9 mouse cellular contexts compared by ENCODE assay signal in the genomic region with DNA sequence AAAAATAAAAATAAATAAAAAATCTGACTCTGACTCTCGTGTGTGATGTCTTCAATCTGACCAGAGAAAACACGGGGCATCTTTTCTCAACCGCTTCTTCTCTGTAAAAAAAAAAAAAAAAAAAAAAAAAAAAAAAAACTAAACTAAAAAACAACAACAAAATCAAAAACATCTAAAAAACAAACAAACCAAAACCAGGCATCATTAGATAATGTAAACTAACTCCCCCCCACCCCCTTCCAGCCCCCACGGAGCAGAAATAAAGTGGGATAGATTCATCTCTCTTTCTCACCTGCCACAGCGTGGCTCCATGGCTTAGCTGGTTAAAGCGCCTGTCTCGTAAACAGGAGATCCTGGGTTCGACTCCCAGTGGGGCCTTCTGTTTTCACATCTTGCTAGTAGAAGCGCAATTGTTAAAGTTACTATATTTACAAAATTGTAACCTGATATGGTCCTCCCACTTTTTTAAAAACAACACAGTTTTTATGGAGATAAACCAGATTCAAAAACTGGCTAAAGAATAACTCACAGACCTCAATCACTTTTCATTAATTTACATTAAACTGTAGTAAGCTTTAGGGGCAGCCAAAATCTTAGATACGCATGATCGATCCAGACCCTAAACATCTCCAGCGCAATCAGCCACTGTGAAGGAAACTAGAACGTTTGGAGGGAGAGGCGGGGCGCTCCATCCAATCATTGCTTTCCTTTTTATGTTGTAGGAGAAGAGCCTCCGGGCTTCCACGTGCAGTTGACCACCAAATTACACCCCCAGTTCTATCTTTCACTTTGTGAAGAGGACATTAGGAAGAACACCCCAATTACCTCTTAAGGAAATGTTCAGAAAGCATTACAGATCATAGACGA. TPM values are rescaled to one million over a fixed set of nuclear protein-coding genes. Genes with fewer than 3 reads are reported as not detected.
A peak's percentile ranks its signal among the peaks of the same experiment; 100 is the strongest.
DNase-seq lines count a peak whose midpoint lies in the region; ATAC-seq and TF ChIP-seq lines count a peak whose summit lies in the region.
"Had no signal": no experiment of that assay in that cellular context is flagged by ENCODE, and none has a peak within 500 bp of the region (broad histone marks: within the 10 kb centered on the region; RNA-seq: fewer than 3 reads in every experiment).

No protein-coding gene starts in this region.

- no peak overlapping the region for H3K27ac ChIP-seq in kidney, postnatal 0 days
- H3K27ac ChIP-seq in forebrain, embryonic 15.5 days (replicated peaks) = no peak overlapping the region
- no peak overlapping the region for H3K27ac ChIP-seq in midbrain, embryonic 13.5 days

- no peak for TF ChIP-seq CTCF in kidney, postnatal 0 days (IDR thresholded peaks at IDR 0.05; ENCODE audit: low read depth)

- peak overlapping the region; percentile 49 for H3K4me2 ChIP-seq in kidney, postnatal 0 days (ENCODE audit: low read length)
- H3K4me2 ChIP-seq in forebrain, embryonic 15.5 days (replicated peaks) = peak overlapping the region; percentile 41
- H3K4me2 ChIP-seq in midbrain, embryonic 13.5 days (replicated peaks) = peak overlapping the region; percentile 47

- 17% methylated on average over 18 of the region's 18 CpGs for WGBS in kidney, postnatal 0 days
- WGBS in forebrain, embryonic 15.5 days = 12% methylated on average over 18 of the region's 18 CpGs
- WGBS in midbrain, embryonic 13.5 days = 12% methylated on average over 18 of the region's 18 CpGs

- H3K9ac ChIP-seq in kidney, postnatal 0 days (ENCODE audit: low read depth, low read length) = no peak overlapping the region
- no peak overlapping the region for H3K9ac ChIP-seq in forebrain, embryonic 15.5 days (replicated peaks)
- H3K9ac ChIP-seq in midbrain, embryonic 13.5 days (replicated peaks) = no peak overlapping the region

- peak overlapping the region; percentile 13; the same call in 1 of the 2 replicates for H3K4me3 ChIP-seq in kidney, postnatal 0 days (replicated peaks; ENCODE audit: low read depth, low read length)
- peak overlapping the region; percentile 28 for H3K4me3 ChIP-seq in forebrain, embryonic 15.5 days
- peak overlapping the region; percentile 28 for H3K4me3 ChIP-seq in midbrain, embryonic 13.5 days (replicated peaks)

- DNase-seq in kidney, postnatal 0 days (ENCODE audit: low spot score) = peak; percentile 24
- no peak for DNase-seq in kidney, adult 11 months
- peak; percentile 21 for DNase-seq in c-Kit-positive CD71-positive TER-119-positive erythroid progenitor cells, embryonic 14.5 days (ENCODE audit: low spot score)
- peak; percentile 58 to 66 for DNase-seq in layer of hippocampus, postnatal 14 days (ENCODE audit: low spot score in 2 of 2)
- DNase-seq in urinary bladder, adult 18-20 months (ENCODE audit: low spot score in 2 of 2) = no peak
- DNase-seq in lung, postnatal 10 days = no peak

- no peaks in the 10 kb centered on the region for H3K36me3 ChIP-seq in kidney, postnatal 0 days (ENCODE audit: insufficient read depth, low read length)
- no peaks in the 10 kb centered on the region for H3K36me3 ChIP-seq in forebrain, embryonic 15.5 days
- no peaks in the 10 kb centered on the region for H3K36me3 ChIP-seq in midbrain, embryonic 13.5 days

- ATAC-seq in kidney, postnatal 0 days (replicated peaks; ENCODE audit: low FRiP score, low read depth) = no peak
- no peak for ATAC-seq in forebrain, embryonic 15.5 days (replicated peaks)
- ATAC-seq in midbrain, embryonic 13.5 days = no peak

- no peaks in the 10 kb centered on the region for H3K9me3 ChIP-seq in kidney, postnatal 0 days (replicated peaks; ENCODE audit: low read length)
- no peaks in the 10 kb centered on the region for H3K9me3 ChIP-seq in forebrain, embryonic 15.5 days
- H3K9me3 ChIP-seq in midbrain, embryonic 13.5 days = no peaks in the 10 kb centered on the region

- 0 out of 2 replicates have a peak, but pooled peaks cover 4% of the 10 kb centered on the region for H3K4me1 ChIP-seq in kidney, postnatal 0 days (replicated peaks; ENCODE audit: insufficient read depth, low read length)
- peaks cover 13% of the 10 kb centered on the region for H3K4me1 ChIP-seq in forebrain, embryonic 15.5 days
- H3K4me1 ChIP-seq in midbrain, embryonic 13.5 days (replicated peaks) = peaks cover 8% of the 10 kb centered on the region

- no peaks in the 10 kb centered on the region for H3K27me3 ChIP-seq in kidney, postnatal 0 days (ENCODE audit: insufficient read depth, low read length)
- no peaks in the 10 kb centered on the region; the same call in 1 of the 2 replicates for H3K27me3 ChIP-seq in forebrain, embryonic 15.5 days
- H3K27me3 ChIP-seq in midbrain, embryonic 13.5 days = peaks cover 5% of the 10 kb centered on the region; the same call in 1 of the 2 replicates

RNA-seq across cellular contexts. Expression of gene Gpx6, which starts 10.8 kb away (rescaled TPM):
- polyA plus RNA-seq in kidney, postnatal 0 days (2015; fragmentation: Nextera tagmentation; extraction: Ambion mirVana) = 57.5 and 67.8 TPM in 2 replicates
- polyA plus RNA-seq in forebrain, embryonic 15.5 days (2015; fragmentation: Nextera tagmentation; extraction: Ambion mirVana) = not detected in 2 replicates
- not detected for total RNA-seq in layer of hippocampus, postnatal 14 days (2021)
- not detected in 2 replicates for polyA plus RNA-seq in midbrain, embryonic 13.5 days (2015; fragmentation: Nextera tagmentation; extraction: Ambion mirVana)
- total RNA-seq: neutrophil, adult 5-6 weeks had no signal

RNA-seq across cellular contexts. Expression of gene Olfr1367, which starts 24.0 kb away (rescaled TPM):
- not detected in 2 replicates for polyA plus RNA-seq in kidney, postnatal 0 days (2015; fragmentation: Nextera tagmentation; extraction: Ambion mirVana)
- not detected in 2 replicates for polyA plus RNA-seq in forebrain, embryonic 15.5 days (2015; fragmentation: Nextera tagmentation; extraction: Ambion mirVana)
- not detected for total RNA-seq in layer of hippocampus, postnatal 14 days (2021)
- polyA plus RNA-seq in midbrain, embryonic 13.5 days (2015; fragmentation: Nextera tagmentation; extraction: Ambion mirVana) = not detected in 2 replicates
- total RNA-seq: neutrophil, adult 5-6 weeks had no signal

RNA-seq across cellular contexts. Expression of gene Gpx5, which starts 30.2 kb away (rescaled TPM):
- polyA plus RNA-seq in kidney, postnatal 0 days (2015; fragmentation: Nextera tagmentation; extraction: Ambion mirVana) = not detected in 2 replicates
- polyA plus RNA-seq in forebrain, embryonic 15.5 days (2015; fragmentation: Nextera tagmentation; extraction: Ambion mirVana) = not detected in 2 replicates
- total RNA-seq in layer of hippocampus, postnatal 14 days (2021) = not detected
- not detected in 2 replicates for polyA plus RNA-seq in midbrain, embryonic 13.5 days (2015; fragmentation: Nextera tagmentation; extraction: Ambion mirVana)
- total RNA-seq: neutrophil, adult 5-6 weeks had no signal

RNA-seq across cellular contexts. Expression of gene Zscan12, which starts 39.9 kb away (rescaled TPM):
- polyA plus RNA-seq in kidney, postnatal 0 days (2015; fragmentation: Nextera tagmentation; extraction: Ambion mirVana) = 9.7 and 10.0 TPM in 2 replicates
- 16.4 and 16.7 TPM in 2 replicates for polyA plus RNA-seq in forebrain, embryonic 15.5 days (2015; fragmentation: Nextera tagmentation; extraction: Ambion mirVana)
- total RNA-seq in layer of hippocampus, postnatal 14 days (2021) = 1 to 10 TPM; 8.3 to 9.0 TPM
- polyA plus RNA-seq in midbrain, embryonic 13.5 days (2015; fragmentation: Nextera tagmentation; extraction: Ambion mirVana) = 15.5 and 16.8 TPM in 2 replicates

Comparison
In these comparisons a context has a peak if more than half of its experiments do, and no peak if none do; other contexts are left out.
1. DNase-seq: peak in kidney, postnatal 0 days (single experiment), c-Kit-positive CD71-positive TER-119-positive erythroid progenitor cells, embryonic 14.5 days (single experiment) and layer of hippocampus, postnatal 14 days (2 of 2); none in kidney, adult 11 months (single experiment), urinary bladder, adult 18-20 months (0 of 2) and lung, postnatal 10 days (single experiment).
2. RNA of gene Gpx6, which starts 10.8 kb away (polyA plus RNA-seq): 57.5 to 67.8 TPM in kidney, postnatal 0 days; not detected in forebrain, embryonic 15.5 days and not detected in midbrain, embryonic 13.5 days; every median in the first group is over 10 times any median in the second.
3. Peak in every context shown above with its lines, with median percentiles within 50 percentile points of each other: H3K4me2 ChIP-seq and H3K4me3 ChIP-seq.